Mouse (Mus musculus): ENCODE results near the gene Pdk2. TPM values are rescaled to one million over a fixed set of nuclear protein-coding genes. Genes with fewer than 3 reads are reported as not detected.

The Pdk2 gene
- total RNA-seq, 2 experiments from 2014 or later, result 370 to 480 TPM

- peak; percentile 66 to 79 for DNase-seq
- intact Hi-C loops (cut with DNase I), result no loop called here
Measured at GRCm38 (mm10) chr11:95006525-95007219, 34.5 kb downstream of the Pdk2 start.

DNA sequence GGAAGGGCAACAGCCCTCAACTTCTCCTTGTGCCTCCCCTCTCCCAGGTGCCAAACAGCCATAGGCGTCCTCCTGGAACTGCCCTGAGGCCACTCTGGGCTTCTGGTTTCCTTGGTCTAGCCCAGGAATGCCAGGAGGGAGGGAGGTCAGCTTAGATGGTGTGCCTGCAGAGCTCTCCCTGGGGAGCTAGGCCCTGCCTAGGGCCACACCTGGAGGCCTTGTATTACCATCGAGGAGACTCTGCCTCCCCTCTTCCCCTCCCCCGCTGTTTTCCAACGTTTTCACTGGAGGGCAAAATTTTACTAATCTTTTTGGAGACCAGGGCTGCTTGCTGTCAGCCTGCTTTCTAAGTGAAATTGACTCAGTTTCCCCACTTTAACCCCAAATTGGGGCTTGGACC lies 35.1 kb downstream of the Pdk2 start:
- intact Hi-C loops (cut with DNase I), result no loop called here
- DNase-seq, result no peak

- intact Hi-C loops (cut with DNase I), result no loop called here
- no peak for DNase-seq
Measured at GRCm38 (mm10) chr11:95004937-95005198, 36.3 kb downstream of the Pdk2 start.

- intact Hi-C loops (cut with DNase I), result no loop called here
Measured at GRCm38 (mm10) chr11:95004136-95004936, 36.8 kb downstream of the Pdk2 start.

DNA sequence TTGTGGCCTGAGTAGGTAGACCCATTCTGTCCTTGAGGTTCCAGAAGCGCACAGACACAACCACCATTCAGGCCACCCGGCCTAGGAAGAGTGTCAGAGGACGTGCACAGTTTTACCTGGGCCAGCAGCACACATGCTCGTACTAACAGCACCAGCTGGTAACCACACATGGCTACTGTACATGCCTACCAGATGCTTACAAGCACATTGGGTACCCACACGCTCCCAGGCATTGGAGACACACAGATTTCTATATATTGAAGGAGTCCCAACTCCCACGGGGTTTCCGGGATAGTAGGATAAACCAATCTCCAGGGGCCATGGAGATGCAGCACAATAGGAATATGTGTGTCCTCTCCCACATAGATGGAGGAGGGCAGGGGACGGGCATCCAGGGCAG lies 38.4 kb downstream of the Pdk2 start:
- DNase-seq, result no peak
- intact Hi-C loops (cut with DNase I), result no loop called here

More at GRCm38 (mm10) chr11:95004136-95004936, 36.8 kb downstream of the Pdk2 start:
- DNase-seq, result no peak

- no peak for DNase-seq
- intact Hi-C loops (cut with DNase I), result no loop called here
Measured at GRCm38 (mm10) chr11:95001584-95002347, 39.4 kb downstream of the Pdk2 start.

DNA sequence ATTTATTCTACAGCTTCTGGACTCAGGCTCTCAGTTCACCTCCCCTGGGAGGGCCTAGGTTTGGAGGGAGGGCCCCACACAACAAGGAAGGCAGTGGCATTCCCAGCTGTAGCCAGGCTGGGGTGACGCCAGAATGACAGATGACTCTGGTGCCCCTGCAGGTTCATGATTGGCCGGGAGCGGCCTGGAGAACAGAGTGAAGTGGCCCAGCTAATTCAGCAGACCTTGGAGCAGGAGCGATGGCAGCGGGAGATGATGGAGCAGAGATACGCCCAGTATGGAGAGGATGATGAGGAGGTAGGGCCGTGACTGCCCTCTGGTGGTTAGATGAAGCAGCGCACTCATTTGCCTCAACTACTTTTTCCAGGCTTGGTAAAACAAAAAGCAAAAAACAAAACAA lies 40.1 kb downstream of the Pdk2 start:
- DNase-seq, result peak; percentile 36 to 74
- intact Hi-C loops (cut with DNase I), result no loop called here

DNA sequence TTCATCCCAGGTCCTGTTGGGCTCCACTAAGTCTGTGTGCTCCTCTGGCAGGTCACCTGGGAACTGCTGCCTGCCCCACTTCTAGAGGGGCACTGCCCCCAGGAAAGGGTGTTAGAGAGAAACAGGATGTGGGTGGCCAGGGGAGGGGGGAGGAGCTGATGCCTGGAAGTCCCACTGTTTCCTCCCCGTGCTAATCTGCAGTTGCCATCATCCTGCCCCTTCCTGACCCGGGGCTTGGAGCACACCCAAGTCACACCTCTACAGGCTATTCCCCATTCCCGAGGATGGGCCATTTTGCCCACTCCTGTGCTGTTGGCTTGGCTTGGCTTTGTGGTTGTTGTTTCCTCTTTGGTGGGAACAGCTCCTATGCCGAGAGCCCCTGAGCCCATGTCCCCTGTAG lies 40.6 kb downstream of the Pdk2 start:
- peak in 1 of 2 experiments; percentile 34 for DNase-seq
- intact Hi-C loops (cut with DNase I), result no loop called here

DNA sequence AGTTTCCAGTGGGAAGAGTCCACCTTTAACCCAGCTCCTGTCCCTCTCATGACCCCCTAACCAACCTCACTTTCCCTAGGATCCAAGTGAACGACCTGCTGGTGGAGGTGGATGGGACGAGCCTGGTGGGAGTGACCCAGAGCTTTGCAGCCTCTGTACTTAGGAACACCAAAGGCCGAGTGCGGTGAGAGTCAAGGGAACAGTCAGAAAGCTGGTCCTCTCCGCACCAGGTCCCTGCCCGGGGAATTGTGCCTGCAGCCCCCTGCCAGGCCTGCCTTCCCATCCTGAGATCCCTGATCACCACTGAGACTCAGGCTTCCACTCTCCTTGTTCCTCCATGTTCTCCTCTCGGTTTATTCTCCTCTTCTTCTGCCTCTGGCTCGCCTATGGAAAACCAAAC lies 41.0 kb downstream of the Pdk2 start:
- DNase-seq, result no peak
- intact Hi-C loops (cut with DNase I), result no loop called here

DNA sequence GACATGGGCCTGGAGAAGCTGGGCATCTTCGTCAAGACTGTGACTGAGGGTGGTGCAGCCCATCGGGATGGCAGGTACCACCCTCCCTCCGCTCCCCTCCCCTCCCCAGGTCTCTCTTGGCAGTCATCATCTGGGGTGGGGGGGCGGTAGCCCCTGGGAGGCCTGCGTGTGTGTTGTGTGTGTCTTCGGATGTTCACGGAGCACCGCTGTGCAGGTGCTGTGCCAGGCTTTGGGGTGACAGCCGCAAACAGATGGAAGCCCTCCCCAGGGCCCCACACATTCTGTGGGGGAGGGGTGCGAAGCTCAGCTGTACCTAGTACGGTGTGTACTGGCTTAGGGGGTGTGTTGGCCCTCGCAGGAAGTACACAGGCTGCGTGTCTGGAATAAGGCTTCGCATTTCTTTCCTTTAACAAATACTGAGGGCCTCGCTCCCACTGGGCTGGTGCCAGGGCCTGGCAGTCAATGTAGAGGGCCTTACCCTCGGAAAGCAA lies 43.1 kb downstream of the Pdk2 start:
- intact Hi-C loops (cut with DNase I), result loop anchor here (2.0 kb wide), 1 partner anchor 57 kb away; no protein-coding TSS in a partner anchor
- DNase-seq, result no peak

DNA sequence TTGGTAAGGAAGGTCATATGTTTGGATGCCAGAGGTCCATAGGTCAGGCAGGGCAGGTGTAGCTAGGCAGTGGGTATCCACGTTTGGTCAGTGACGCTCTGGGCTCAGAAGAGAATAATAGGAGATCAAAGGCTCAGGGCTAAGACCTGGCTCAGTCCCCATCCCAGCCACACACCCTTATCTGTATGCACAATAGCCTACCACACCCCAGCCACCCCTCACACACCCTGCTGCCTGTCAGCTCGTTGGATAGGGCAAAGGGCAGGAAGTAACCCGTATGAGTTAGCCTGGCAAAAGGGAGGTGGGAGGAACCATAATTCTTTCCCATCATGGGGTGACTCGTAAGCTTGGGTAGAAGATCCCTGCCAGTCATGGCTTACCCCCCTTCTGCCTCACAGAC lies 43.6 kb downstream of the Pdk2 start:
- no peak for DNase-seq
- intact Hi-C loops (cut with DNase I), result no loop called here

DNA sequence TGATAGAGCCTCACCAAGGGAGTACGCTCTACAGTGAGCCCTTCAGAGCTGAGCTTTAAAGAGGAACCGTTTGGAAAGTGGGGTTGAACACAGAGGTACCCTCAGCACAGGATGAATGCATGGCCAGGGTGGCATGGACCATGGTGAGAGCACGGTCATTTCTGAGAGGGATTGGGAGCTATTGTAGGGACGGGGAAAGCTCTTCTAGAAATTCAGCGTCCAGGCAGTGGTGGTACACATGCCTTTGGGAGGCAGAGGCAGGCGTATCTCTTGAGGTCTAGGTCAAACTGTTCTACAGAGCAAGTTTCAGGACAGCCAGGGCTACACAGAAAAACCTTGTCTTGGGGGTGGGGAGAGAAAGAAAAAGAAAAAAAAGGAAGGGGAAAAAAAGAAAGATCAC lies 44.2 kb downstream of the Pdk2 start:
- intact Hi-C loops (cut with DNase I), result no loop called here
- no peak for DNase-seq

DNA sequence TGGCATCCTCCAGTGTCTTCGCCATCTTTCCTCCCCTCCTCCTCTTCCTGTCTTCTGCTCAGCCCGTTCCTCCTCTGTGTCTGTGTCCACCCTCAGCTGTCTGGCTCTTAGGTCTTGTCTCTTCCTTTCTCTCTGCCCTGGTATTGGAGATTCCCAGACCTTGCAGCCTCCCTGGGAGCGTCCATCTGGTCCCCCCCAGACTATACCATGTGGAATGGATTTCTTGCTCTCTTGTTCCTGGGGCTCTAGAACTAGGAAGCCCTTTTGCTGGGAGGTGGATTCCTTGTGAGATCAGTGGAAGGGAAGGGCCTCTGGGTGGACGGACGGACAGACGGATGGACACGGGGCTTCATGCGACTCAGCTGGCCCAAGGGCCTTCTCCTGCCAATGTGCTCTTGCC lies 45.1 kb downstream of the Pdk2 start:
- no peak for DNase-seq
- intact Hi-C loops (cut with DNase I), result no loop called here

GRCm38 (mm10) chr11:94994947-94995772 lies 46.0 kb downstream of the Pdk2 start:
- intact Hi-C loops (cut with DNase I), result no loop called here
- no peak for DNase-seq

DNA sequence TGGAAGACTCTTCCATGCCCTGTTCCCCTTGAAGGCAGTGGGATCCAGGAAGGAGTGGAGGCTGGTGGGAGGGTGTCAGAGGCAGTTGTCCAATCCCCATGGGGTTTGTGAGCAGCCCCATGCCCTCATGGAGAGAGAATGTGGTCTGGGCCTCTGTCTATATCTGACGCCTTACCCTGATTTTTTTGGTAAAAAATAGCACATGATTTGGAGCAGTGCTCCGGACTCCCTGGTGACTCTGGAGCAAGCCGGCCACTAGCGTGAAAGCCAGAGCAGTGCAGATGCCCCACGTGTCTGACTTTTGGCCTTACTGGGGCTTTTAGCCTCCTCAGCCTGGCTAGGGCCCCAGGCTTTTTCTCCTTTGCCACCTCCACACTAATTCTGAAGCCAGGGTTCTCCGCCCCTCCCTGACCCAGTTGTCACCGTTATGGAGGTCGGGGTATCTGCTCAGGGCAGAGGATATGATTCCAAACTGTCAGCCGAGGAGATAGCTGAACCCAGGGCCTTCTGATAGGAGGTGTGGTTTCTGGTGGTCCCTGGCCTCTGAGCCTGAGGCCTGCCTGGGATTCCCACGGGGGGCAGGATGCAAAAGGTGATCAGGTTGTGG lies 46.8 kb downstream of the Pdk2 start:
- DNase-seq, result no peak
- intact Hi-C loops (cut with DNase I), result no loop called here

GRCm38 (mm10) chr11:94992754-94993606 lies 48.2 kb downstream of the Pdk2 start:
- DNase-seq, result no peak

GRCm38 (mm10) chr11:94992480-94992753 lies 48.7 kb downstream of the Pdk2 start:
- intact Hi-C loops (cut with DNase I), result no loop called here
- DNase-seq, result no peak

More at GRCm38 (mm10) chr11:94992754-94993606, 48.2 kb downstream of the Pdk2 start:
- intact Hi-C loops (cut with DNase I), result no loop called here

GRCm38 (mm10) chr11:94991641-94992479 lies 49.3 kb downstream of the Pdk2 start:
- DNase-seq, result peak in 1 of 2 experiments; percentile 44
- intact Hi-C loops (cut with DNase I), result loop anchor here (1.0 kb wide), 1 partner anchor 13 kb away; no protein-coding TSS in a partner anchor

All from gastrocnemius, postnatal 36 days (tissue).